Mouse (Mus musculus) stomach, embryonic 15.5 days (tissue): ENCODE data around the gene Ifnar1. TPM values are rescaled to one million over a fixed set of nuclear protein-coding genes. Genes with fewer than 3 reads are reported as not detected.
A peak's percentile ranks its signal among the peaks of the same experiment; 100 is the strongest.

Experiments
- ATAC-seq: fragments of 200-750 bp; cut with Nextera tagmentation; 2 replicates; pipeline ENCODE4 v1.8.0; 2017; ENCODE audit warnings: low read depth, moderate number of reproducible peaks, moderate TSS enrichment; ENCODE audit not compliant: insufficient read depth, low FRiP score
- H3K27ac ChIP-seq: fragments of 300-500 bp; sonication (generic); 2 replicates; pipeline ENCODE4 v1.5.1; 2015; ENCODE audit warnings: mild to moderate bottlenecking, inconsistent platforms
- H3K27me3 ChIP-seq: fragments of 300-500 bp; sonication (generic); replicated peaks from 2 replicates; pipeline ENCODE4 v1.6.1; 2015; ENCODE audit warnings: inconsistent platforms
- H3K36me3 ChIP-seq: fragments of 300-500 bp; sonication (generic); 2 replicates; pipeline ENCODE4 v1.6.1; 2015; ENCODE audit warnings: inconsistent platforms
- H3K4me1 ChIP-seq: fragments of 300-500 bp; sonication (generic); 2 replicates; pipeline ENCODE4 v1.6.1; 2015; ENCODE audit warnings: inconsistent platforms
- H3K4me2 ChIP-seq: fragments of 300-500 bp; sonication (generic); 2 replicates; pipeline ENCODE4 v1.6.1; 2015; ENCODE audit warnings: mild to moderate bottlenecking, inconsistent platforms
- H3K4me3 ChIP-seq: fragments of 300-500 bp; sonication (generic); replicated peaks from 2 replicates; pipeline ENCODE4 v1.5.1; 2015; ENCODE audit warnings: inconsistent platforms
- H3K9ac ChIP-seq: fragments of 300-500 bp; sonication (generic); 2 replicates; pipeline ENCODE4 v1.6.1; 2015; ENCODE audit warnings: inconsistent platforms
- H3K9me3 ChIP-seq: fragments of 300-500 bp; sonication (generic); 2 replicates; pipeline ENCODE4 v1.6.1; 2016; ENCODE audit warnings: inconsistent platforms
- WGBS: fragments of 180-500 bp; shearing (Covaris S2); methylation state at CpG from one replicate; pipeline ENCODE4 v1.1.7; 2015; 5-methylcytosine and 5-hydroxymethylcytosine counted together
- polyA plus RNA-seq: library from polyadenylated mRNA; unstranded; fragments of >200 nt; fragmentation: Nextera tagmentation; extraction: Ambion mirVana; gene quantifications from 2 replicates; pipeline ENCODE4 v1.2.1, GENCODE M21; 2015

Ifnar1 gene
- polyA plus RNA-seq, 1 experiment from 2014 or later, result 48.8 TPM

GRCm38 (mm10) chr16:91461773-91462181 lies 23.3 kb upstream of the Ifnar1 start:
- H3K27me3 ChIP-seq, result no peaks in the 10 kb centered on the region
- peak overlapping the region; percentile 11; the same call in 1 of the 2 replicates for H3K27ac ChIP-seq
- H3K4me3 ChIP-seq, result no peak overlapping the region
- 39% methylated on average over 9 of the region's 9 CpGs for WGBS
- no peaks in the 10 kb centered on the region for H3K9me3 ChIP-seq
- ATAC-seq, result no peak
- 0 out of 2 replicates have a peak overlapping the region, but pooled peaks have one; percentile 3 for H3K4me2 ChIP-seq
- no peak overlapping the region for H3K9ac ChIP-seq
- 0 out of 2 replicates have a peak, but pooled peaks cover 6% of the 10 kb centered on the region for H3K4me1 ChIP-seq
- no peaks in the 10 kb centered on the region for H3K36me3 ChIP-seq

GRCm38 (mm10) chr16:91462644-91463043 lies 22.4 kb upstream of the Ifnar1 start:
- Histone ChIP-seq H3K27me3 (no peaks in the 10 kb centered on the region), H3K9ac (no peak overlapping the region), H3K9me3 (no peaks in the 10 kb centered on the region), H3K27ac (no peak overlapping the region), H3K4me2 (no peak overlapping the region), H3K4me1 (0 out of 2 replicates have a peak, but pooled peaks cover 6% of the 10 kb centered on the region), H3K36me3 (no peaks in the 10 kb centered on the region), H3K4me3 (no peak overlapping the region)
- ATAC-seq, result no peak
- 71% methylated on average over 3 of the region's 3 CpGs for WGBS

- no peaks in the 10 kb centered on the region for H3K36me3 ChIP-seq
- no peaks in the 10 kb centered on the region for H3K27me3 ChIP-seq
- ATAC-seq, result no peak
- no peak overlapping the region for H3K4me3 ChIP-seq
- H3K4me1 ChIP-seq, result 0 out of 2 replicates have a peak, but pooled peaks cover 6% of the 10 kb centered on the region
- H3K9me3 ChIP-seq, result no peaks in the 10 kb centered on the region
- H3K9ac ChIP-seq, result no peak overlapping the region
- no peak overlapping the region for H3K4me2 ChIP-seq
- no peak overlapping the region for H3K27ac ChIP-seq
- WGBS, result 77% methylated on average over 2 of the region's 2 CpGs
Measured at GRCm38 (mm10) chr16:91463400-91463799, 21.6 kb upstream of the Ifnar1 start.

- no peak for ATAC-seq
- 83% methylated on average over 4 of the region's 4 CpGs for WGBS
- Histone ChIP-seq H3K36me3 (no peaks in the 10 kb centered on the region), H3K9me3 (no peaks in the 10 kb centered on the region), H3K4me1 (0 out of 2 replicates have a peak, but pooled peaks cover 6% of the 10 kb centered on the region), H3K4me3 (peak overlapping the region; percentile 63), H3K27me3 (no peaks in the 10 kb centered on the region), H3K4me2 (peak overlapping the region; percentile 97), H3K9ac (no peak overlapping the region), H3K27ac (peak overlapping the region; percentile 52)
Measured at GRCm38 (mm10) chr16:91463836-91464400, 21.1 kb upstream of the Ifnar1 start.

- H3K27me3 ChIP-seq, result no peaks in the 10 kb centered on the region
- H3K36me3 ChIP-seq, result no peaks in the 10 kb centered on the region
- H3K4me3 ChIP-seq, result peak overlapping the region; percentile 63
- WGBS, result 1% methylated on average over 44 of the region's 44 CpGs
- H3K9ac ChIP-seq, result peak overlapping the region; percentile 45; the same call in 1 of the 2 replicates
- peak overlapping the region; percentile 52 for H3K27ac ChIP-seq
- H3K4me1 ChIP-seq, result 0 out of 2 replicates have a peak, but pooled peaks cover 6% of the 10 kb centered on the region
- H3K9me3 ChIP-seq, result no peaks in the 10 kb centered on the region
- H3K4me2 ChIP-seq, result peak overlapping the region; percentile 97
- ATAC-seq, result peak; percentile 96
Measured at GRCm38 (mm10) chr16:91464594-91465504, 20.2 kb upstream of the Ifnar1 start.

GRCm38 (mm10) chr16:91465505-91466240 lies 19.4 kb upstream of the Ifnar1 start:
- no peaks in the 10 kb centered on the region for H3K36me3 ChIP-seq
- no peaks in the 10 kb centered on the region for H3K27me3 ChIP-seq
- H3K27ac ChIP-seq, result no peak overlapping the region
- H3K9ac ChIP-seq, result peak overlapping the region; percentile 45; the same call in 1 of the 2 replicates
- WGBS, result 56% methylated on average over 13 of the region's 13 CpGs
- no peak for ATAC-seq
- peak overlapping the region; percentile 97 for H3K4me2 ChIP-seq
- H3K9me3 ChIP-seq, result no peaks in the 10 kb centered on the region
- H3K4me1 ChIP-seq, result 0 out of 2 replicates have a peak, but pooled peaks cover 6% of the 10 kb centered on the region
- H3K4me3 ChIP-seq, result peak overlapping the region; percentile 63

- no peak overlapping the region for H3K27ac ChIP-seq
- H3K4me1 ChIP-seq, result 0 out of 2 replicates have a peak, but pooled peaks cover 6% of the 10 kb centered on the region
- H3K9me3 ChIP-seq, result no peaks in the 10 kb centered on the region
- no peaks in the 10 kb centered on the region for H3K27me3 ChIP-seq
- H3K9ac ChIP-seq, result no peak overlapping the region
- H3K4me2 ChIP-seq, result no peak overlapping the region
- no peaks in the 10 kb centered on the region for H3K36me3 ChIP-seq
- no peak for ATAC-seq
- H3K4me3 ChIP-seq, result no peak overlapping the region
- 48% methylated on average over 6 of the region's 6 CpGs for WGBS
Measured at GRCm38 (mm10) chr16:91466566-91466965, 18.5 kb upstream of the Ifnar1 start.

GRCm38 (mm10) chr16:91470470-91470869 lies 14.6 kb upstream of the Ifnar1 start:
- no peak overlapping the region for H3K9ac ChIP-seq
- H3K27me3 ChIP-seq, result no peaks in the 10 kb centered on the region
- 66% methylated on average over 3 of the region's 3 CpGs for WGBS
- H3K4me3 ChIP-seq, result no peak overlapping the region
- 0 out of 2 replicates have a peak, but pooled peaks cover 4% of the 10 kb centered on the region for H3K4me1 ChIP-seq
- no peak for ATAC-seq
- no peak overlapping the region for H3K27ac ChIP-seq
- no peaks in the 10 kb centered on the region for H3K9me3 ChIP-seq
- no peak overlapping the region for H3K4me2 ChIP-seq
- H3K36me3 ChIP-seq, result no peaks in the 10 kb centered on the region

- no peak overlapping the region for H3K9ac ChIP-seq
- WGBS, result 75% methylated on average over 6 of the region's 6 CpGs
- ATAC-seq, result no peak
- H3K27ac ChIP-seq, result no peak overlapping the region
- no peak overlapping the region for H3K4me2 ChIP-seq
- H3K4me3 ChIP-seq, result no peak overlapping the region
- no peaks in the 10 kb centered on the region for H3K9me3 ChIP-seq
- no peaks in the 10 kb centered on the region for H3K4me1 ChIP-seq
- H3K36me3 ChIP-seq, result no peaks in the 10 kb centered on the region
- H3K27me3 ChIP-seq, result no peaks in the 10 kb centered on the region
Measured at GRCm38 (mm10) chr16:91471481-91471880, 13.6 kb upstream of the Ifnar1 start.

- no peak overlapping the region for H3K4me2 ChIP-seq
- no peak for ATAC-seq
Measured at GRCm38 (mm10) chr16:91475753-91476152, 9.3 kb upstream of the Ifnar1 start.

GRCm38 (mm10) chr16:91478067-91478466 lies 7.0 kb upstream of the Ifnar1 start:
- no peak for ATAC-seq

More at GRCm38 (mm10) chr16:91475753-91476152, 9.3 kb upstream of the Ifnar1 start:
- Histone ChIP-seq H3K4me3 (no peak overlapping the region), H3K27me3 (no peaks in the 10 kb centered on the region), H3K36me3 (no peaks in the 10 kb centered on the region), H3K9ac (no peak overlapping the region), H3K4me1 (no peaks in the 10 kb centered on the region), H3K27ac (no peak overlapping the region), H3K9me3 (no peaks in the 10 kb centered on the region)
- 42% methylated on average over 7 of the region's 7 CpGs for WGBS

More at GRCm38 (mm10) chr16:91478067-91478466, 7.0 kb upstream of the Ifnar1 start:
- no peak overlapping the region for H3K9ac ChIP-seq
- WGBS, result 58% methylated on average over 1 of the region's 1 CpGs
- H3K9me3 ChIP-seq, result no peaks in the 10 kb centered on the region
- H3K4me1 ChIP-seq, result no peaks in the 10 kb centered on the region
- no peak overlapping the region for H3K4me2 ChIP-seq
- no peaks in the 10 kb centered on the region for H3K36me3 ChIP-seq
- no peak overlapping the region for H3K4me3 ChIP-seq
- H3K27me3 ChIP-seq, result no peaks in the 10 kb centered on the region
- no peak overlapping the region for H3K27ac ChIP-seq
